Mouse (Mus musculus) CD8-positive naive resting alpha-beta T cell, adult 2 months (primary cell): ENCODE data around the gene Syt16.
A peak's percentile ranks its signal among the peaks of the same experiment; 100 is the strongest.

Source experiments
- DNase-seq, 2 experiments: peaks; one replicate each; pipeline ENCODE4 v3.0.0; 2022; ENCODE audit warnings: low read depth in 2 of 2, low spot score in 2 of 2

The Syt16 gene

GRCm38 (mm10) chr12:74301559-74301958 lies 304.1 kb downstream of the Syt16 start:
- no peak for DNase-seq

- no peak for DNase-seq
Observed at GRCm38 (mm10) chr12:74303418-74304294, 306.2 kb downstream of the Syt16 start.

GRCm38 (mm10) chr12:74312611-74313010 lies 315.1 kb downstream of the Syt16 start:
- no peak for DNase-seq

GRCm38 (mm10) chr12:74315221-74315620 lies 317.8 kb downstream of the Syt16 start:
- DNase-seq = no peak

GRCm38 (mm10) chr12:74316344-74316973 lies 319.0 kb downstream of the Syt16 start, which contains the start of gene Gm11042:
Gene Gm11042 (minus strand): TSS chr12:74316394.
- DNase-seq = no peak

GRCm38 (mm10) chr12:74316989-74317759 lies 319.7 kb downstream of the Syt16 start:
- DNase-seq = peak in 1 of 2 experiments; percentile 1

- peak; percentile 19 to 40 for DNase-seq
Observed at GRCm38 (mm10) chr12:74320318-74320717, 322.9 kb downstream of the Syt16 start.

- no peak for DNase-seq
Observed at GRCm38 (mm10) chr12:74321981-74322380, 324.5 kb downstream of the Syt16 start.
